Mouse (Mus musculus): ENCODE data around the gene Dpf1.

GRCm38 (mm10) chr7:29303738-29304462 is at the start of gene Dpf1:
- no peak for TF ChIP-seq EP300 (IDR thresholded peaks at IDR 0.05; ENCODE audit: insufficient read depth, low read depth, low read length)
- TF ChIP-seq CTCF (IDR thresholded peaks at IDR 0.05), result no peak
